Mouse (Mus musculus): ENCODE measurements at regions not wholly inside any gene's neighbourhood (a gene's known extent, or its start where the extent isn't known, plus 50 kb on each side); places are given as distances from the start of the nearest gene placed in this dataset.

DNA sequence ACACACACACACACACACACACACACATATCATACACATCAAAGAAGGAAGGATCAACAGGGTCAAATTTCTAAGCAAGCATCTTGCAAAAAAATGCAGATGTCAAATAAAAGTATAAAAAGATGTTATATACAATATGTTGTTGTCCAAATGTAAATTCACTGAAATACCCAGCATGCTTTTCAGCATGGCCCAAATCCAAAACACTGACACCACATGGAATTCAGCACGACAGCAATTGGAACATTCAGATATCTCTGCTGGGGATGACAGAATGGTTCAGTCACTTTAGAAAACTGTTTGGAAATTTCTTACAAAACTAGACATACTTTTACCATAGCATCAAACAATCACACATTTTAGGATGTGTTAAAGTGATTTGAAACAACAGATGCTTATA is 339.6 kb downstream of the Pdha2 start:
- 76% methylated on average over 1 of the region's 1 CpGs for WGBS
- Histone ChIP-seq H3K9me3 (no peaks in the 10 kb centered on the region), H3K4me1 (replicated peaks) (no peaks in the 10 kb centered on the region), H3K27ac (no peak overlapping the region), H3K36me3 (no peaks in the 10 kb centered on the region), H3K27me3 (no peaks in the 10 kb centered on the region), H3K4me3 (replicated peaks) (no peak overlapping the region), H3K9ac (replicated peaks) (no peak overlapping the region), H3K4me2 (replicated peaks) (no peak overlapping the region)
- no peak for ATAC-seq

DNA sequence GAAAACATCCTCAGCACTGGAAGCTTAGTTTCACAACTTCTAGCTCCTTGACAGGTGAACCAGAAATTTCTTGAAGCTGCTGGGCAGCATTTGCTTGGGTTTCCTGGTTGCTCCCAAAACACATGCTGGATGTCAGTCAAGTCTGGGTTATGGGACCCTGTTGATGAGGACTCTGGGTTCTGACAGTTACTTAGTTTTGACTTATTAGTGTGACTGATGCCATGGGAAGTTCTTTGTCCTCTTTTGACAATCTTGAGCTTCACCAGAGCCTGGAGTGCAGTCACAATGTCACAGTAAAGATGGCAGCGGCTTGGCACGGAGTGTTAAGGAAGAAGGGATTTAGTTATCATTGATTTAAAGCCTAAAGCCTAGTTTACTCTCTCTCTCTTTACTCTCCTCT is 340.9 kb downstream of the Pdha2 start:
- H3K4me1 ChIP-seq (replicated peaks): no peaks in the 10 kb centered on the region
- H3K27ac ChIP-seq: no peak overlapping the region
- no peak overlapping the region for H3K9ac ChIP-seq (replicated peaks)
- no peak for ATAC-seq
- no peaks in the 10 kb centered on the region for H3K27me3 ChIP-seq
- no peak overlapping the region for H3K4me3 ChIP-seq (replicated peaks)
- H3K36me3 ChIP-seq: no peaks in the 10 kb centered on the region
- H3K4me2 ChIP-seq (replicated peaks): no peak overlapping the region
- H3K9me3 ChIP-seq: no peaks in the 10 kb centered on the region
- 91% methylated on average over 2 of the region's 2 CpGs for WGBS

DNA sequence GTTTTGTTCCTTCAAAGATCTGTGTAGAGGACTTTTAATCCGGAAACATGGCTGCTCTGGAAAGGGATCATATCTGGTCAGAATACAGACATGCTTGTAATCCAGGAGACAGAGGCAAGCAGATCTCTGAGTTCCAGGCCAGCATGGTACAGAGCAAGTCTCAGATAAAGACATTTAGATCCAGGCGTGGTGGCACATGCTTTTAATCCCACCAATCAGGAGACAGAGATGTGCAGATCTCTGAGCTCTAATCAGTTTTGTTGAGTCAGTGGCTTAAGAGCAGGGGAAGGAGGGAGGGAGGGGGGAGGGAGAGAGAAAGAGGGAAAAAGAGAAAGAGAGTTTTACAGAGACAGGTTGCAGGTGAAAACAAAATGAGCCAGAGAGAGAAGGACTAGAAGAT is 372.0 kb downstream of the Pdha2 start:
- Histone ChIP-seq H3K36me3 (no peaks in the 10 kb centered on the region), H3K9me3 (no peaks in the 10 kb centered on the region), H3K4me1 (replicated peaks) (no peaks in the 10 kb centered on the region), H3K4me3 (replicated peaks) (no peak overlapping the region), H3K27me3 (no peaks in the 10 kb centered on the region), H3K27ac (no peak overlapping the region), H3K9ac (replicated peaks) (no peak overlapping the region), H3K4me2 (replicated peaks) (no peak overlapping the region)
- ATAC-seq: no peak
- 71% methylated on average over 2 of the region's 2 CpGs for WGBS

DNA sequence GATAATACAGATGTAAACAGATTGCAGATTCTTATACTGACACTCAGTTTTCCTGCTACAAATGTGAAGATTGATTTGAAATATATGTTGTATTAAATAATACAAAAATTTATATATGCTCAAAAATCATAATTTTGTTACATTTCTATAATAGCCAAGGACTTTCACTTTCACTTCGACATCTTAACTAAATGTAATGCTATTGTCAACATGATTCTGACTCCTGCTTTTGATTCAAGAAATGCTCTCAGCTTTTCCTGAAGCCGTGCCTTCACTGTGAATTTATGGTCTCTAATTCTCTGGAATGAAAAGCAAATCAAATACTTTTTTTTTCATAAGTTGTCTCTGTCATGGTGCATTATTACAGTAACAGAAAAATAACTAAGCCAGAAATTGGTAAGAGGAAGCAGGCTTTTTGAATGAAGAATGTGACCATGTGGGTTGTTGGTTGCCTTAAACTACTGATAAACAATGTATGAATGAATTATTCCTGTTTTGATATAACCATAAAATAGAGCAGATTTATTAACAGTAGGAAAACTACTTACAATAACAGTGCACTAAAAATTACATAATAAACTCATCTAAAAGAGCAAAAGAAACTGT is 374.1 kb downstream of the Pdha2 start:
- no peak overlapping the region for H3K4me3 ChIP-seq (replicated peaks)
- H3K36me3 ChIP-seq: no peaks in the 10 kb centered on the region
- no peak for ATAC-seq
- H3K27ac ChIP-seq: no peak overlapping the region
- no peaks in the 10 kb centered on the region for H3K9me3 ChIP-seq
- H3K4me2 ChIP-seq (replicated peaks): no peak overlapping the region
- no peaks in the 10 kb centered on the region for H3K4me1 ChIP-seq (replicated peaks)
- H3K9ac ChIP-seq (replicated peaks): no peak overlapping the region
- no peaks in the 10 kb centered on the region for H3K27me3 ChIP-seq
- WGBS: 82% methylated on average over 2 of the region's 2 CpGs

DNA sequence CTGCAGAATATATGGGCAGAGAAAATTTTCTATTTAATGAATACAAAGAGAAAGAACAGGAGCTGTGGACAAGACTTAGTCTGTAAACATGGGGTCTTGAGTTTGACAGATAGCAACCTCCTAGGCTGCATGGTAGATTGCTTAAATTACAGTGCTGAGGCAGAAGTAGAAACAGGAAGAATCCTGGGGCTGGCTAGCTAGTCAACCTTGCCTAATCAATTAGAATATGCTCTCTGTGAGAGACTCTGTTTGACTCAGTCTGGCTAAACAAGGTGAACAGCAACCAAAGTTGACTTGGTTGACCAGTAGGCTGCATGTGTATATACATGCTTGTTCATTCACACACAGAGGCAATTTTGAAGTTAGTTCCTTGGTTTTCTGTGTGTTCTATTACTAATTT is 390.9 kb downstream of the Pdha2 start:
- H3K27ac ChIP-seq: no peak overlapping the region
- H3K4me2 ChIP-seq (replicated peaks): no peak overlapping the region
- no peak overlapping the region for H3K4me3 ChIP-seq (replicated peaks)
- H3K4me1 ChIP-seq (replicated peaks): no peaks in the 10 kb centered on the region
- no peaks in the 10 kb centered on the region for H3K36me3 ChIP-seq
- H3K9ac ChIP-seq (replicated peaks): no peak overlapping the region
- no peak for ATAC-seq
- H3K27me3 ChIP-seq: no peaks in the 10 kb centered on the region
- no peaks in the 10 kb centered on the region for H3K9me3 ChIP-seq

DNA sequence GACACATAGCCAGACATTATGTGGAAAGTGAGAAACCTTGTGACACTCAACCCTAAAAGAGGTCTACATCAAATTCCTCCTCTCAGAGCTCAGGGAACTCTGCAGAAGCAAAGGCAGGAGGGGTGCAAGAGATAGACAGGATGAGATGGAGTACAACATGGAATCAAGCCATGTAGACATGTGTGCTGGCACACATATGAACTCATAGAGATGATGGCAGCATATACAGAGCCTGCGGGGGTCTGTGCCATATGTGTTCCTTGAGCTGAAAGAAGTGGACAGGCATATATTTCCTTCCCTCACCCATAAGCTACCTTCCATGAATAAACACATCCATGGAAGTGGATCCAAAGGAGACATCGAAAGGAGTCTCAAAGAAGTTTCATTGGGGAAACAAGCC is 406.6 kb downstream of the Pdha2 start:
- H3K4me1 ChIP-seq (replicated peaks): no peaks in the 10 kb centered on the region
- H3K9me3 ChIP-seq: no peaks in the 10 kb centered on the region
- H3K27ac ChIP-seq: no peak overlapping the region
- no peak overlapping the region for H3K9ac ChIP-seq (replicated peaks)
- H3K4me3 ChIP-seq (replicated peaks): no peak overlapping the region
- ATAC-seq: no peak
- H3K27me3 ChIP-seq: no peaks in the 10 kb centered on the region
- WGBS: 92% methylated on average over 2 of the region's 2 CpGs
- no peak overlapping the region for H3K4me2 ChIP-seq (replicated peaks)
- H3K36me3 ChIP-seq: no peaks in the 10 kb centered on the region

DNA sequence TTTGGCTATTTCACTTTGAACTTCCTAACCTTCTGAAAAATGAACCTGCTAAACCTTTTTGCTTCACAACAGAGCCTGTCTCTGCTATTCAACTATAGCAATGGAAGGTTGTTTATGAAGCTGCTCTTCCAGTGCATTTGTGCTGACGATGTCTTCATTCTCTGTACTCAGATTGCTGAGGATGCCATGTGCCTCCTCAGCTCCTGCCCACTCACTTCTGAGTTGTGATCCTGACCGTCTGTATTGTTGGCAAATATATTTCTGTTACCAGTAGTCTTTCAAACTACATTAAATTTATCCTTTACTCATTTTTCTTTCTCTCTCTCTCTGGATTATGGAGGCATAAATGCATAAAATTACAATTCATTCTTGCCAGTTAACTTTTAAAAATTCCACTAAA is 419.2 kb downstream of the Pdha2 start:
- 89% methylated on average over 2 of the region's 2 CpGs for WGBS
- Histone ChIP-seq H3K27me3 (no peaks in the 10 kb centered on the region), H3K4me2 (replicated peaks) (no peak overlapping the region), H3K4me3 (replicated peaks) (no peak overlapping the region), H3K36me3 (no peaks in the 10 kb centered on the region), H3K4me1 (replicated peaks) (no peaks in the 10 kb centered on the region), H3K27ac (no peak overlapping the region), H3K9me3 (no peaks in the 10 kb centered on the region), H3K9ac (replicated peaks) (no peak overlapping the region)
- ATAC-seq: no peak

DNA sequence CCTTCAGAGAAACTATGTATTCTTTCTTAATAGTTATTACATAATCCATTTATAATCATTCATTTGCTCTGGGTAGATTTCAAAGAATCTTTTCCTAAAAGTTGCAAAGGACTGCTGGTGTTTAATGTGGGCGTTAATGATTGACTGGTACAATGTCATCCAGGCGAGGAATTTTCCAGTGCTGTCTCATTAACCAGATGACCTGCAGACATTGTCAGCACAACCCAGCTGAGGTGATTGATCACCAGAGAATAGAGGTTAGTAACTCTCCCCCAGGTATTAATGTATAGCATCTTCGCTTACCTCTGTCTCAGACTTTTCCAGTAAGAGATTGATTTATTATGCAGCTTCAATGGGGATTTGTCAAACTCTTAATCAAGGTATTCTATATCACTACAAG is 426.5 kb downstream of the Pdha2 start:
- H3K9ac ChIP-seq (replicated peaks): no peak overlapping the region
- H3K4me2 ChIP-seq (replicated peaks): no peak overlapping the region
- H3K9me3 ChIP-seq: no peaks in the 10 kb centered on the region
- no peak overlapping the region for H3K27ac ChIP-seq
- ATAC-seq: no peak
- H3K27me3 ChIP-seq: no peaks in the 10 kb centered on the region
- H3K4me3 ChIP-seq (replicated peaks): no peak overlapping the region
- no peaks in the 10 kb centered on the region for H3K36me3 ChIP-seq
- WGBS: 86% methylated on average over 3 of the region's 3 CpGs
- H3K4me1 ChIP-seq (replicated peaks): no peaks in the 10 kb centered on the region

DNA sequence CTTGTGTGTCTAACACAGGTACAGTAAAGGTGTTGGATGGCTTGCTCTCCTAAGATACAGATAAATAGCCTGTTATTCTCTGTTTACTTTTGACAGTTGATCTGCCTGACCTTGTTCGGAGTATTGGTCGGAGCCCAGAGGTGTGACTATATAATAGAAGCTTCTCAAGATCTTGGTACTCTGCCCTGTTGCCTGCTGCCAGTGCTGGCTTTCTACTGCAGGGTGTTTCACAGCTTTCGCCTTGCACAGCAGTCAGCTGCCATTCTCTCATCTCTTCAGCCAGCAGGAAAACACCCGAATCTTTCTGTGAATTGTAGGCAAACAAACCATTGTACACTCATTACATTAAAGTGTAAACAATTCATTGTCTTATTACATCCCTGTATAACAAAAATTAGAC is 452.1 kb downstream of the Pdha2 start:
- ATAC-seq: no peak
- Histone ChIP-seq H3K27me3 (no peaks in the 10 kb centered on the region), H3K4me2 (replicated peaks) (no peak overlapping the region), H3K9ac (replicated peaks) (no peak overlapping the region), H3K27ac (no peak overlapping the region), H3K36me3 (no peaks in the 10 kb centered on the region), H3K4me1 (replicated peaks) (no peaks in the 10 kb centered on the region), H3K9me3 (no peaks in the 10 kb centered on the region), H3K4me3 (replicated peaks) (no peak overlapping the region)
- WGBS: 82% methylated on average over 4 of the region's 4 CpGs

DNA sequence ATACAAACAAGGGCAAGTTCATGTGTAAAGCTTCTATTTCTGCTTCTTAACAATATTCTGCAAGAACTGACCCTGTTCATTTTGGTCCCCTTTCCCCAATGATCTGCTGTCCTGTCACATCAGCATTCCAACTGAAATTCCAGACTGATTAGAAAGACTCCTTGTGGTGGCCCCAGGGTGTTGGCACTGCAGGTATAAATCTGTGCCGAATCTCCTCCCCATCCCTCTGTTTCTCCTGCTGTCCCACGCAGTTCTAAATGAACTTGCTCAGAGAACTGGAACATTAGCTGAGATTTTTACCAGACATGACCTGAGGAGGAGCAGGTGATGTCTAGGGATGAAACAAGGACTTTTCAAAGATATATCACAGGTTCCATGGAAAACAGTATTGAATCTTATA is 467.7 kb downstream of the Pdha2 start:
- Histone ChIP-seq H3K9ac (replicated peaks) (no peak overlapping the region), H3K4me3 (replicated peaks) (no peak overlapping the region), H3K9me3 (no peaks in the 10 kb centered on the region), H3K4me2 (replicated peaks) (no peak overlapping the region), H3K36me3 (no peaks in the 10 kb centered on the region), H3K27ac (no peak overlapping the region), H3K27me3 (no peaks in the 10 kb centered on the region), H3K4me1 (replicated peaks) (no peaks in the 10 kb centered on the region)
- 71% methylated on average over 2 of the region's 2 CpGs for WGBS
- ATAC-seq: no peak

DNA sequence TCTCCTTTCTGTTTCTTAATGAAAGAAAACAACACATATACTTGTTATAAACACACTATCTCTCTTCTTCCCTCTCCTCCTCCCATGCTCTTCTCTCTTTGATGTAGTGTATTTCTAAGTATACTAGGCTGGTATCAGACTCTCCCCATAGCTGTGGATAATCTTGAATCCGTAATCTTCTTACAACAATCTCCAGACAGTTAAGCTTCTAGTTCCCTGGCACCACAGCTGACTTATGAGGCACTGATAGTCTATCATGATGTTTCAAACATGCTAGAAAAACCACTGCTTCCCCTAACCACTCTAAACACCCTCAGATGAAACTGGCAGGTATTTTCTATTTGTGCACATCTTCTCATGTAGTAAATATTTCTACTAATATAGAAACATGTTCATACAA is 471.7 kb downstream of the Pdha2 start:
- ATAC-seq: no peak
- H3K4me3 ChIP-seq (replicated peaks): no peak overlapping the region

DNA sequence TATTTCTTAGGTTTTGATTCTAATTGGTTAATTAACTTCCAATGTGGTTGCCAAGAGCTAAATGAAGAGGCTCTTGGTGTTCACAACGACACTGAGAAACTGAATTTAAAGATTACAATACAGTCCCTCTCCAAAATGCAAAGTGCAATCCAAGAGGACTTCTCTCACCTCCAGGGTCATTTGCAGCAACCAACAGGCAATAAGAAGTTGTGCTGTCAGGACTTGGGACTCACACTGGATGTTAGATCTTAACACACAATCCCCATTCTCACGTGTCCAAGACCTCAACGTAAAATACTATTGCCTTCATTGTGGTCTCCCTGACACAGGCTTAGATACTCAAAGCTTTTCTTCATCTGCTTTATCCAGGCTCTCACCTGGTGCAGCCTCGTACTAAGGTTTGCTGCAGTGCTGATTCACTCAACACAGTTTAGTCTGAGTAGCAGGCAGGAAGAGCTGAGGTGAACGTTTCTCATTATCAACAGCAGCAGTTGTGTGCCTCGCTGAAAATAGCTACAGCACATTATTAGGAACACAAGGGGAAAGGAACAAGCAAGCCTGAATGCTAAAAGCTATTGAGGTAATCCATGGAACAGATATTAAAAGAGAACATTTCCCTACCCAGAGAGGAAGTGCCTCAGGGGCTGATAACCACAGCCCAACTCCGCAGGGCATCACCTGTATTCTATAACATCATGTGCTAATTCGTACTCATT is 473.3 kb downstream of the Pdha2 start:
- Histone ChIP-seq H3K27ac (no peak overlapping the region), H3K9me3 (no peaks in the 10 kb centered on the region), H3K4me2 (replicated peaks) (no peak overlapping the region), H3K27me3 (no peaks in the 10 kb centered on the region), H3K4me1 (replicated peaks) (no peaks in the 10 kb centered on the region), H3K9ac (replicated peaks) (no peak overlapping the region), H3K4me3 (replicated peaks) (no peak overlapping the region), H3K36me3 (no peaks in the 10 kb centered on the region)
- no peak for ATAC-seq
- WGBS: 79% methylated on average over 8 of the region's 8 CpGs

More for the DNA sequence above, 471.7 kb downstream of the Pdha2 start:
- H3K36me3 ChIP-seq: no peaks in the 10 kb centered on the region
- no peak overlapping the region for H3K9ac ChIP-seq (replicated peaks)
- no peaks in the 10 kb centered on the region for H3K27me3 ChIP-seq
- no peaks in the 10 kb centered on the region for H3K9me3 ChIP-seq
- 77% methylated on average over 1 of the region's 1 CpGs for WGBS
- H3K27ac ChIP-seq: no peak overlapping the region
- no peak overlapping the region for H3K4me2 ChIP-seq (replicated peaks)
- no peaks in the 10 kb centered on the region for H3K4me1 ChIP-seq (replicated peaks)

DNA sequence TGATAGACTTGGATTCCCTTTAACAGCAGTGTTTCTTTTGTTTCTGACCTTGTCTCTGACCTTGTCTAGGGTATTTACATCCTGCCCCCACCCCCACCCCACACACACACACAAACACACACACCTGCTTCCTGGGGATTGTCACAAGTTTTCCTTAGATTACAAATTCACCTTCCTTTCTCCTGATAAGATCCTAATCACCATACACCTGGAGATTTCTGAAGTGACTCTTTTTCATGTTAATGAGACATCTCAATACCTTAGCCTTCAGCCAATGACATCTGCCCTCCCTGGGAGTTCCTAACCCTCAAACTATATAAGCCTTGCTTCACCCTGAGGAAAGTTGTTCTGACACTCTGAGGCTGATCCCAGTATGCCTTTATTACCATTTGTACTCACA is 495.3 kb downstream of the Pdha2 start:
- no peaks in the 10 kb centered on the region for H3K4me1 ChIP-seq (replicated peaks)
- no peaks in the 10 kb centered on the region for H3K36me3 ChIP-seq
- no peaks in the 10 kb centered on the region for H3K9me3 ChIP-seq
- no peak overlapping the region for H3K4me3 ChIP-seq (replicated peaks)
- H3K27ac ChIP-seq: no peak overlapping the region
- no peak for ATAC-seq
- H3K9ac ChIP-seq (replicated peaks): no peak overlapping the region
- no peak overlapping the region for H3K4me2 ChIP-seq (replicated peaks)
- no peaks in the 10 kb centered on the region for H3K27me3 ChIP-seq

All from midbrain, embryonic 13.5 days (tissue).